Mouse (Mus musculus): ENCODE data around the gene Il10ra. TPM values are rescaled to one million over a fixed set of nuclear protein-coding genes. Genes with fewer than 3 reads are reported as not detected.

The Il10ra gene
- polyA plus RNA-seq, 1 experiment from 2014 or later = 72.1 TPM

Other genes with a start within 250 kb of the Il10ra start
- gene Mpzl2, start 229.3 kb downstream of the Il10ra start, polyA plus RNA-seq (2018) = not detected in 3 replicates
- gene Mpzl3, start 214.0 kb downstream of the Il10ra start, polyA plus RNA-seq (2018) = 0.20 to 0.46 TPM (median 0.29 TPM) in 3 replicates
- 0.38 to 11.1 TPM (median 3.0 TPM) in 3 replicates for gene Jaml, start 190.0 kb downstream of the Il10ra start, polyA plus RNA-seq (2018)
- 0.06 to 0.18 TPM in 2 of 3 replicates, not detected in the other for gene Scn2b, start 151.4 kb downstream of the Il10ra start, polyA plus RNA-seq (2018)
- 0.06 TPM in 1 of 3 replicates, not detected in the others for gene Scn4b, start 130.8 kb downstream of the Il10ra start, polyA plus RNA-seq (2018)
- 0.32 to 0.98 TPM (median 0.83 TPM) in 3 replicates for gene BC049352, start 87.1 kb downstream of the Il10ra start, polyA plus RNA-seq (2018)
- gene Tmprss4, start 65.1 kb downstream of the Il10ra start, polyA plus RNA-seq (2018) = 0.54 to 2.3 TPM (median 2.1 TPM) in 3 replicates
- gene Tmprss13, start 50.0 kb upstream of the Il10ra start, polyA plus RNA-seq (2018) = not detected in 3 replicates
- gene Fxyd6, start 101.0 kb upstream of the Il10ra start, polyA plus RNA-seq (2018) = not detected in 3 replicates
- 0.93 to 14.6 TPM (median 1.8 TPM) in 3 replicates for gene Fxyd2, start 130.5 kb upstream of the Il10ra start, polyA plus RNA-seq (2018)
- gene Dscaml1, start 157.5 kb upstream of the Il10ra start, polyA plus RNA-seq (2018) = 0.09 TPM in 1 of 3 replicates, not detected in the others

Measured in macrophage (primary cell).